Mouse (Mus musculus) thymus, postnatal 36 days (tissue): Measurements from ENCODE around the gene Usp3.

ENCODE experiments used
- DNase-seq, 2 experiments: peaks; one replicate each; pipeline ENCODE4 v3.0.0; 2022; ENCODE audit warnings: mixed read lengths in 2 of 2

Usp3 gene

GRCm38 (mm10) chr9:66592708-66593612, at the start of gene Usp3:
Gene Usp3 (minus strand): TSS chr9:66593142.
- peak; percentile 95 to 98 for DNase-seq

GRCm38 (mm10) chr9:66640491-66640890, 47.5 kb upstream of the Usp3 start:
- DNase-seq: no peak

DNA sequence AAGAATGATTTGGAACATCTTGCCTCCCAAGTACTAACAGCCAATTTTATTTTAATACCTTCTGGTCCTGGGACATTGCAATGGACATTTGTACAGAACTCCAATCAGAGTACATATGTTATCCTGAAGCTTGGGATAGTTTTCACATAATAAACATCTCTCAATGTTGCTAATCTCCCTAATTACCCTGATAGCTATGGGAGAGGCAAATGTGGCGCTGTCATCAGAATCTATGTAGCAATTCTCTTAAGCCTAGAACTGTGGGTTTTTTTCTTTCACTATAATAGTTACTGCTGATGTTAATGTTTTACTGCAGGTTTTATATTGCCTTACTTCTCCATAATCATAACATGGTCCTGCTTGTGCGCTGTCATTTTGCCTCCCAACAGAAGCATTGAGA, 46.7 kb upstream of the Usp3 start:
- no peak for DNase-seq

DNA sequence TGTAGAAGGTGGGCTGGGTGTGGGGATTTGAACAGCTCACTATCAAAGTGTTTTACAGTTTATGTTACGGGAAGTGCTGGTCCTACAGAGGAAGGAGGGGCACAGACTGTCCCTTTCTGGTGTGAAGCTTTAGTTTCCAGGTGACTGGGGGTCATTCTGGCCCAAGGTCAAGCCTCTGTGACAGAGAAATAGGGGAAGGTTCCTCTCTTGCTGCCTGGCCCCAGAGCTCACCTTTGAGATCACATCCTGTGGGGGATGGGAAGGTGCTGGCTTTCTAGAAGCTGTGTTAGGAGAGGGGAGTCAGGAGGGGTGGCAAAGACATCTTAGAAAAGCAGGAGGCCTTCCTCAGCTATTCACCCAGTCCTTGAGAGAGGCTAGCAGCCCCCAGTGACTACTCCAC, 39.5 kb upstream of the Usp3 start:
- DNase-seq: peak; percentile 44 to 54

- no peak for DNase-seq
Observed at GRCm38 (mm10) chr9:66630931-66631330, 38.0 kb upstream of the Usp3 start.

- no peak for DNase-seq
Observed at GRCm38 (mm10) chr9:66626661-66627060, 33.7 kb upstream of the Usp3 start.

GRCm38 (mm10) chr9:66625974-66626530, 33.1 kb upstream of the Usp3 start:
- no peak for DNase-seq

- DNase-seq: no peak
Observed at GRCm38 (mm10) chr9:66624873-66625272, 31.9 kb upstream of the Usp3 start.

DNA sequence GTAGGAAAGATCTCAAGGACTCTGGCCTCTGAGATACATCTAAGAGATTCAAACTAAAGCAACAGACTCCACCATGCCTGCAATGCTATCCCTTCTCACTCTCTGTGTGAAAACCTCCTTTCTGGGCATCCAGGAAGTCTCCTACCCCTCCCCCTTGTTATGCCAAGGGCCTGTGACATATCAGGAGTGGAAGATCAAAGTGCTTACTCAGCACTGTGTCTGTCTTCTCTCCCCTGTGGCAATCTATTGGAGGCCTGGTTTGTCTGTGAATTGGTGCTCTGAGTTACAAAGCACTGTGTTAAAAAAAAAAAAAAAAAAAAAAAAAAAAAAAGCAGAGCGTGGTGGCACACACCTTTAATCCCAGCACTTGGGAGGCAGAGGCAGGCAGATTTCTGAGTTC, 30.7 kb upstream of the Usp3 start:
- DNase-seq: no peak

DNA sequence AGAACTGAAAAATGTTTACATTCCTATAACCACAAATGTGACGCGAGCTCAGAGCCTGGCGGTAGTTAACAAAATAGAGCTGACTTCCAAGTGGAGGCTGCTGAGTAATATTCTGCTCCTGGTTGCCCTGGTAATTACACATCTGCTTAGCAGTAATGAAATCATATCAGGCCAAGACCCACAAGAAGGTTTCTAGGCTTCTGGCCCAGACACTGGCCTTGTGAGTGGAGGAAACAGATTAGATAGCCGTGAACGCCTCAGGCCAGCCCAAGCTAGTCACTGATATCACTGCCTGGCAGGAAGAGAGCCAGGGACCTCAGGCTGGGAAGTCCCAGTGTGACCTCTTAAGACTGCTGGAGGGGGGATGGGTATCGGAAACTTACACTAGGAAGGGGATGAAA, 27.6 kb upstream of the Usp3 start:
- no peak for DNase-seq

- DNase-seq: no peak
Observed at GRCm38 (mm10) chr9:66620055-66620454, 27.1 kb upstream of the Usp3 start.

GRCm38 (mm10) chr9:66617812-66618211, 24.9 kb upstream of the Usp3 start:
- DNase-seq: peak in 1 of 2 experiments; percentile 36

DNA sequence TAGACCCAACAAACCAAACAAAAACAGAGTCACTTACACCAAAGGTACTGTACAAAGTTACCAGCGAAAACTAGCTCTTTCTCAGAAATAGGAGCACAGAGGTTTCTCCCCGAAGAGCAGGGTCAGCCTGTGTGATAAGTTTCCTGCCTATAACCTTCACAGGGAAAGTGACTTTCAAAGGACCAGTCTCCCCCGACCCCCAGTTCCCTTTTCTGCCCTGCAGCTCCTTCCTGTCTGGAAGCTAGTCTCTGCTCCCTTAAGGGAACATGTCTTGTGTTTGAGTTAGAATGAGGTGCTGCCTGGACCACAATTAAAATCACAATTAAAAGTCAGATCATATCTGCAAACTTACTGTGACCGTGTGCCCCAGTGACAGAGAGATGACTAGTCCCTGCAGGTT, 23.9 kb upstream of the Usp3 start:
- peak in 1 of 2 experiments; percentile 21 for DNase-seq

- DNase-seq: peak; percentile 66 to 80
Observed at GRCm38 (mm10) chr9:66615141-66615540, 22.2 kb upstream of the Usp3 start.

- DNase-seq: peak in 1 of 2 experiments; percentile 37
Observed at GRCm38 (mm10) chr9:66614547-66614946, 21.6 kb upstream of the Usp3 start.

- no peak for DNase-seq
Observed at GRCm38 (mm10) chr9:66613667-66614066, 20.7 kb upstream of the Usp3 start.

DNA sequence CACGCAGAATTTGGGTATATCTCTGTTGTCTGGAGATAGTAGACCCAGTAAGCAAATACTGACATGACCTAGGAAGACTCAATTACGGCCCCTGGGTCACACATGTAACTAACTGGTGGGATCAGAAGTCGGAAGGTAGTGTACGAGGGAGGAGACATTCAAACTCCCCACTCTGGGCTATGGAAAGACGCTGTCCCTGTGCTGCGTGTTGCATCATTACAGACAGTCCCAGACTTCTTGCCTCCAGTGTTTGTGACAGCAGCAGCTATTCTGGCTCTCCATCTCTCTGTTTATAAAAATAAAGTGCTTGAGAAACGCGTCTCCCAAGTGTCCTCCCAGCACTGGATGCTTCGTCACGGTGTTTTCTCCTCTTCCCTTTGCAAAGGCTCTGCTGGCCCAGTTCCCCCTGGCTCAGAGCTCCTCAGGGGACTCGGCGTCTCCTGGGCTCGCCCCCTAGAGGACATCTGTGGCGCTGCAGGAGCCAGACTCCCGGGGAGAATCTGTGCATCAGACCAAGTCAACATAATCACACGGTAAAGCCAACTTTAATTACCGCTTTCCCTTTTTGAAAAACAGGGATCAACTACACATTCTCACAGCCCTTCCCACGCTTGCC, 18.6 kb upstream of the Usp3 start:
- peak; percentile 88 for DNase-seq

DNA sequence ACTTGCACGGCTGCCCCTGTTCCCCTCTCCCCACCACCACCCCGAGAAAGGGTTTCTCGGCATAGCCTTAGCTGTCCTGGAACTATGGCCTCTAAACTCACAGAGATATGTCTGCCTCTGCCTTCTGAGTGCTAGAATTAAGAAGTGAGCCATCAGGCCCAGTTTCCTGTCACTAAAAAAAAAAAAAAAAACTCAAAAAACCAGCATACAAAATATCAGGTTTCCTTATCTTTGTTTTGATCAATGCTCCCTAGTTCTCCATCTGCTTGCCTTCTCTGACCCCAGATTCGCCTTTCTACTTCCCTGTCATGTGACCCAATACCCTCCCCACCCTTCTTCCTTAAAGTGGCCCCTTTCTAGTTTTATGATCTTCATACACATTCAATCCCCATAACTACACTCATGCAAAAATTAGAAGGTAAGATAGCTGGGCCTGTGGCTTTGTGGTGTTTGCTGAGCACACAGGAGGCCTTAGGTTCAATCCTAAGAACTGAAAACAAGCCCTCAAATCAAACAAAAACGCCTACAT, 15.9 kb upstream of the Usp3 start:
- DNase-seq: no peak

DNA sequence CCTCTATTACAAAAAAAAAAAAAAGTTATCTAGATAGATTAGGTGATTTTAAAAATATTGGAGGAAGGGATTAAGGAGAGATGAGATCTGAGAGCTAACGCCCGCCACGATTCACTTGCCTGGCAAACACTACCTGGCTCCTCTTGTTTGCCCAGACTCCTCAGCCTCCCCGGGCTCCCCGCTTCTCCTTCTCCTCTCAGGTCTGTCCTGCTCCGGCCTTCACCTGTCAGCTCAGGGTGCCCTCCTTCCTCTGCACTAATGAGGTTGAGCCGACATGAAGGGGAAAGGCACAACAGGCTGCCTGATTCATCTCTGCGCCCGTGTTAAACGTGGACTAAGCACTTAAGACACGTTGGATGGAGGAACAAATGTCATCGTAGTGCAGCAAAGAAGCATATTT, 13.9 kb upstream of the Usp3 start:
- DNase-seq: no peak

- no peak for DNase-seq
Observed at GRCm38 (mm10) chr9:66605876-66606750, 13.2 kb upstream of the Usp3 start.

DNA sequence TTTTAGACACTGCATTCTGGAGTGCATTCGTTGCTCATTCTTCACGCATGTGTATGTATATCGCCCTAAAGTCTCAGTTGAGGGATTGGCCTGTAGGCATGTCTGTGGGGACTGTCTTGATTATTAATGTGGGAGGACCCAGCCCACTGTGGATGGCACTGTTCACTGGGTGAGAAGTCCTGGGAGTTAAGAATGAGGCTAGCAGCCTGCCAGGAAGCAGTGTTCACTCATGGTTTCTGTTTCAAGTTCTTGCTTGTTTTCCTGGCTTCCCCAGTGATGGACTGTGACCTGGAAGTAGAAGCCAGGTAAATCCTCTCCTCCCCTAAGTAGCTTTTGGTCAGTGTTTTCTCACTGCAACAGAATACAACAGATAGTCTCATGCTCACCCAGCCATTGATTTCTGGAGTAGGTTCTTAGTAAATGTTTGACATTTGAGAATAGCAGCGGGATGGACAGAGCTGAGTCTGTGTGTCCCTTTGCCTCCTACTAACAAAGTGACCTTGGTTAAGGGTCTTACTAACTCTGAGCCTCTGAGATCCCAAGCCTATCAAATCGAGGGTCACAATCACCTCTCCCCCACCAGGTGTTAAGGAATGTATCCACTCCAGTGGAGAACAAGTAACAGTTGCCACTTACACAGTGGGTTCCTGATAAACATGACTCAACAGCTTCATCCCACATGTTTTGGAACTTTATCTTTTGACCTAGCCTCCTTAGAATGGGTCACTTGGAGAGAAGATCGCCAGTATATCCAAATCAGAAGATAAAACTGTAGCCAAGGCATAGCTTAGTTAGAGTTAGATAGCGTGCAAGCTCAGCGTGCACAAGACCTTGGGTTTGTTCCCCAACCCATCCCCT, 11.6 kb upstream of the Usp3 start:
- DNase-seq: no peak

GRCm38 (mm10) chr9:66603907-66604306, 11.0 kb upstream of the Usp3 start:
- DNase-seq: no peak
